10 mouse cellular contexts compared by ENCODE assay signal in genomic region chr2:32154998-32155541, GRCm38 (mm10). TPM values are rescaled to one million over a fixed set of nuclear protein-coding genes. Genes with fewer than 3 reads are reported as not detected.
A peak's percentile ranks its signal among the peaks of the same experiment; 100 is the strongest.
DNase-seq lines count a peak whose midpoint lies in the region; ATAC-seq and TF ChIP-seq lines count a peak whose summit lies in the region.
"Had no signal": no experiment of that assay in that cellular context is flagged by ENCODE, and none has a peak within 500 bp of the region (broad histone marks: within the 10 kb centered on the region; RNA-seq: fewer than 3 reads in every experiment).

No protein-coding gene starts in this region.

- no peak for TF ChIP-seq RAD21 in MEL (IDR thresholded peaks at IDR 0.05; ENCODE audit: low read depth, low read length)

- H3K27me3 ChIP-seq in heart, embryonic 15.5 days = no peaks in the 10 kb centered on the region
- no peaks in the 10 kb centered on the region for H3K27me3 ChIP-seq in MEL (ENCODE audit: control insufficient read depth in 1 of 2, insufficient read depth in 2 of 2, low read length in 2 of 2)
- no peaks in the 10 kb centered on the region for H3K27me3 ChIP-seq in hindbrain, embryonic 12.5 days
- no peaks in the 10 kb centered on the region for H3K27me3 ChIP-seq in midbrain, embryonic 11.5 days (ENCODE audit: control insufficient read depth, insufficient read depth, low read length)

- no peak for DNase-seq in heart, adult 9 months (ENCODE audit: low spot score in 2 of 2)
- DNase-seq in MEL (ENCODE audit: low read depth, low spot score) = no peak
- no peak for DNase-seq in midbrain, embryonic 11.5 days (ENCODE audit: low spot score, missing footprints)
- DNase-seq in urinary bladder, postnatal 4 days (ENCODE audit: low spot score in 2 of 2) = no peak
- no peak for DNase-seq in spleen, adult 12 weeks (ENCODE audit: low spot score)
- DNase-seq: cerebellum, adult 11 months had no signal

- TF ChIP-seq CTCF in MEL (IDR thresholded peaks at IDR 0.05 in 2 of 3, conservative IDR thresholded peaks at IDR 0.05 in 1 of 3; ENCODE audit: control insufficient read depth in 1 of 3, insufficient read depth in 1 of 3, low read depth in 2 of 3, low read length in 3 of 3, poor library complexity in 1 of 3, severe bottlenecking in 1 of 3) = no peak

- TF ChIP-seq EP300 in MEL (IDR thresholded peaks at IDR 0.05; ENCODE audit: low read depth in 1 of 2, low read length in 2 of 2) = 0 out of 4 replicates have a peak, but pooled peaks of 1 of the 2 experiments have one; percentile 12

- peaks cover 83% of the 10 kb centered on the region for H3K79me2 ChIP-seq in MEL (ENCODE audit: control insufficient read depth, insufficient read depth, low read length, poor library complexity)

- peaks cover 87% of the 10 kb centered on the region for H3K4me1 ChIP-seq in heart, embryonic 15.5 days (replicated peaks)
- peaks cover 12 to 33% of the 10 kb centered on the region in 2 experiments for H3K4me1 ChIP-seq in MEL (ENCODE audit: control insufficient read depth in 1 of 2, insufficient read depth in 2 of 2, low read length in 2 of 2)
- H3K4me1 ChIP-seq in hindbrain, embryonic 12.5 days = peaks cover 84% of the 10 kb centered on the region
- H3K4me1 ChIP-seq in midbrain, embryonic 11.5 days (ENCODE audit: control insufficient read depth, insufficient read depth, low read length) = peaks cover 61% of the 10 kb centered on the region

- peak overlapping the region; percentile 98 for H3K27ac ChIP-seq in heart, embryonic 15.5 days
- no peak overlapping the region for H3K27ac ChIP-seq in MEL (ENCODE audit: control insufficient read depth, low read depth, low read length)
- peak overlapping the region; percentile 12; the same call in 1 of the 2 replicates for H3K27ac ChIP-seq in hindbrain, embryonic 12.5 days
- no peak overlapping the region; the same call in 1 of the 2 replicates for H3K27ac ChIP-seq in midbrain, embryonic 11.5 days (ENCODE audit: low read depth, low read length)

- H3K36me3 ChIP-seq in heart, embryonic 15.5 days = no peaks in the 10 kb centered on the region
- H3K36me3 ChIP-seq in MEL (ENCODE audit: control insufficient read depth in 1 of 2, insufficient read depth in 2 of 2, low read length in 2 of 2) = peaks cover 0 to 27% of the 10 kb centered on the region in 2 experiments; a peak in 2 of 4 replicates
- H3K36me3 ChIP-seq in hindbrain, embryonic 12.5 days = peaks cover 2% of the 10 kb centered on the region; the same call in 1 of the 2 replicates
- no peaks in the 10 kb centered on the region for H3K36me3 ChIP-seq in midbrain, embryonic 11.5 days (ENCODE audit: control insufficient read depth, insufficient read depth, low read length)

- TF ChIP-seq POLR2A in MEL (IDR thresholded peaks at IDR 0.05; ENCODE audit: control insufficient read depth in 1 of 2, insufficient read depth in 1 of 2, low read depth in 1 of 2, low read length in 2 of 2, poor library complexity in 1 of 2) = no peak

- H3K9ac ChIP-seq in heart, embryonic 15.5 days = no peak overlapping the region
- 0 out of 2 replicates have a peak overlapping the region, but pooled peaks have one; percentile 28 for H3K9ac ChIP-seq in MEL (ENCODE audit: control insufficient read depth, low read depth, low read length, poor library complexity, severe bottlenecking)
- H3K9ac ChIP-seq in hindbrain, embryonic 12.5 days = 0 out of 2 replicates have a peak overlapping the region, but pooled peaks have one; percentile 46
- 0 out of 2 replicates have a peak overlapping the region, but pooled peaks have one; percentile 28 for H3K9ac ChIP-seq in midbrain, embryonic 11.5 days (ENCODE audit: low read length)

- 43% methylated on average over 7 of the region's 7 CpGs for WGBS in heart, embryonic 15.5 days
- WGBS in hindbrain, embryonic 12.5 days = 41% methylated on average over 7 of the region's 7 CpGs
- 53% methylated on average over 7 of the region's 7 CpGs for WGBS in midbrain, embryonic 11.5 days

- H3K4me3 ChIP-seq in heart, embryonic 15.5 days = no peak overlapping the region
- H3K4me3 ChIP-seq in MEL (ENCODE audit: control insufficient read depth in 1 of 2, insufficient read depth in 1 of 2, low read depth in 2 of 2, low read length in 2 of 2) = 0 out of 4 replicates have a peak overlapping the region, but pooled peaks of 1 of the 2 experiments have one; percentile 7
- H3K4me3 ChIP-seq in hindbrain, embryonic 12.5 days = no peak overlapping the region
- no peak overlapping the region for H3K4me3 ChIP-seq in midbrain, embryonic 11.5 days (ENCODE audit: low read depth, low read length)

- no peaks in the 10 kb centered on the region for H3K9me3 ChIP-seq in heart, embryonic 15.5 days (replicated peaks)
- H3K9me3 ChIP-seq in MEL (replicated peaks; ENCODE audit: insufficient read depth, low read length) = no peaks in the 10 kb centered on the region
- H3K9me3 ChIP-seq in hindbrain, embryonic 12.5 days (replicated peaks) = no peaks in the 10 kb centered on the region
- no peaks in the 10 kb centered on the region for H3K9me3 ChIP-seq in midbrain, embryonic 11.5 days (ENCODE audit: control insufficient read depth, low read length)
- H3K9me3 ChIP-seq: G1E had no signal

- ATAC-seq in heart, embryonic 15.5 days (replicated peaks; ENCODE audit: insufficient number of reproducible peaks, insufficient read depth, low FRiP score, low read depth) = no peak
- no peak for ATAC-seq in hindbrain, embryonic 12.5 days (ENCODE audit: low FRiP score)
- ATAC-seq in midbrain, embryonic 11.5 days (ENCODE audit: low FRiP score) = no peak
- ATAC-seq in megakaryocyte progenitor cell, adult 5-6 weeks (replicated peaks; ENCODE audit: poor library complexity) = no peak

- peak overlapping the region; percentile 80 for H3K4me2 ChIP-seq in heart, embryonic 15.5 days
- peak overlapping the region; percentile 99 for H3K4me2 ChIP-seq in hindbrain, embryonic 12.5 days (replicated peaks)
- peak overlapping the region; percentile 99 for H3K4me2 ChIP-seq in midbrain, embryonic 11.5 days

TF ChIP-seq in MEL, 35 proteins besides CTCF, POLR2A, EP300 and RAD21:
- TF ChIP-seq MAX (IDR thresholded peaks at IDR 0.05; ENCODE audit: low read length) = no peak
- no peak for TF ChIP-seq SIN3A (IDR thresholded peaks at IDR 0.05; ENCODE audit: low read length)
- no peak for TF ChIP-seq ETS1 (IDR thresholded peaks at IDR 0.05; ENCODE audit: low read depth, low read length)
- TF ChIP-seq CHD1 (IDR thresholded peaks at IDR 0.05; ENCODE audit: low read depth, low read length) = no peak
- no peak for TF ChIP-seq MEF2A (IDR thresholded peaks at IDR 0.05; ENCODE audit: extremely low read depth, insufficient replicate concordance, low read depth, low read length, poor library complexity, severe bottlenecking)
- no peak for TF ChIP-seq RCOR1 (IDR thresholded peaks at IDR 0.05; ENCODE audit: low read depth, low read length)
- TF ChIP-seq MAFK (IDR thresholded peaks at IDR 0.05; ENCODE audit: borderline replicate concordance, low read depth, low read length) = no peak
- no peak for TF ChIP-seq SMC3 (IDR thresholded peaks at IDR 0.05; ENCODE audit: low read depth, low read length)
- TF ChIP-seq UBTF (IDR thresholded peaks at IDR 0.05; ENCODE audit: borderline replicate concordance, insufficient read depth, low read depth, low read length) = no peak
- no peak for TF ChIP-seq MXI1 (IDR thresholded peaks at IDR 0.05; ENCODE audit: low read depth, low read length)
- TF ChIP-seq GATA1 (IDR thresholded peaks at IDR 0.05; ENCODE audit: low read depth, low read length) = no peak
- TF ChIP-seq POLR2AphosphoS2 (IDR thresholded peaks at IDR 0.05; ENCODE audit: low read length) = no peak

RNA-seq across cellular contexts. Expression of gene Prrc2b, which starts 4.2 kb away (rescaled TPM):
- polyA plus RNA-seq in heart, embryonic 15.5 days (2015; fragmentation: Nextera tagmentation; extraction: Ambion mirVana) = 21.0 and 34.8 TPM in 2 replicates
- 14.8 and 18.4 TPM in 2 replicates for total RNA-seq in MEL (2012; rRNA removed)
- 10 to 100 TPM; 42.2 to 42.9 TPM for polyA plus RNA-seq in MEL (2012; ENCODE audit: insufficient read depth in 1 of 2, insufficient read length in 2 of 2, low read depth in 1 of 2, low replicate concordance in 2 of 2, missing spikeins in 1 of 2)
- 111 and 114 TPM in 2 replicates for polyA plus RNA-seq in hindbrain, embryonic 12.5 days (2016; fragmentation: Nextera tagmentation; extraction: Ambion mirVana)
- polyA plus RNA-seq in midbrain, embryonic 11.5 days (2014; fragmentation: Nextera tagmentation; extraction: Ambion mirVana) = 52.6 and 64.1 TPM in 2 replicates
- 37.5 and 37.8 TPM in 2 replicates for total RNA-seq in megakaryocyte progenitor cell, adult 5-6 weeks (2015)
- 16.6 and 18.2 TPM in 2 replicates for total RNA-seq in megakaryocyte progenitor cell, adult 5-6 weeks (2017)

RNA-seq across cellular contexts. Expression of gene Plpp7, which starts 59.7 kb away (rescaled TPM):
- polyA plus RNA-seq in heart, embryonic 15.5 days (2015; fragmentation: Nextera tagmentation; extraction: Ambion mirVana) = 15.9 and 16.1 TPM in 2 replicates
- 7.3 and 7.6 TPM in 2 replicates for total RNA-seq in MEL (2012; rRNA removed)
- 10 to 100 TPM in 1 of 2 experiments, not detected in 1; 15.1 TPM for polyA plus RNA-seq in MEL (2012; ENCODE audit: insufficient read depth in 1 of 2, insufficient read length in 2 of 2, low read depth in 1 of 2, low replicate concordance in 2 of 2, missing spikeins in 1 of 2)
- polyA plus RNA-seq in hindbrain, embryonic 12.5 days (2016; fragmentation: Nextera tagmentation; extraction: Ambion mirVana) = 11.1 and 11.5 TPM in 2 replicates
- polyA plus RNA-seq in midbrain, embryonic 11.5 days (2014; fragmentation: Nextera tagmentation; extraction: Ambion mirVana) = 5.9 and 7.3 TPM in 2 replicates
- 1.4 TPM in 2 replicates for total RNA-seq in megakaryocyte progenitor cell, adult 5-6 weeks (2015)
- 0.54 and 2.5 TPM in 2 replicates for total RNA-seq in megakaryocyte progenitor cell, adult 5-6 weeks (2017)

Comparison
In these comparisons a context has a peak if more than half of its experiments do, and no peak if none do; other contexts are left out.
1. H3K27ac ChIP-seq: peak in heart, embryonic 15.5 days (single experiment) and hindbrain, embryonic 12.5 days (single experiment); none in MEL (single experiment) and midbrain, embryonic 11.5 days (single experiment).
2. Peak in every context shown above with its lines, with median percentiles within 50 percentile points of each other: H3K4me2 ChIP-seq.